Mouse (Mus musculus) ES-Bruce4 (cell line): ENCODE results near the gene Sppl2b. TPM values are rescaled to one million over a fixed set of nuclear protein-coding genes. Genes with fewer than 3 reads are reported as not detected.

Source experiments
- H3K27ac ChIP-seq: 2 replicates; pipeline ENCODE4 v1.5.1; 2012; ENCODE audit warnings: low read length, inconsistent platforms; ENCODE audit not compliant: insufficient read depth
- H3K27me3 ChIP-seq: 2 replicates; pipeline ENCODE4 v1.6.1; 2012; ENCODE audit warnings: mild to moderate bottlenecking, low read length, inconsistent platforms; ENCODE audit not compliant: control insufficient read depth, poor library complexity, insufficient read depth, severe bottlenecking
- H3K36me3 ChIP-seq: 2 replicates; pipeline ENCODE4 v1.6.1; 2012; ENCODE audit warnings: inconsistent platforms, mild to moderate bottlenecking, low read length, moderate library complexity; ENCODE audit not compliant: control insufficient read depth, poor library complexity, insufficient read depth, severe bottlenecking
- H3K4me1 ChIP-seq: one replicate; pipeline ENCODE4 v1.8.1; 2011; ENCODE audit warnings: low read length; ENCODE audit not compliant: control insufficient read depth, insufficient read depth
- H3K4me3 ChIP-seq: 2 replicates; pipeline ENCODE4 v1.5.1; 2011; ENCODE audit warnings: low read depth, mild to moderate bottlenecking, low read length
- H3K9ac ChIP-seq: 2 replicates; pipeline ENCODE4 v1.6.1; 2012; ENCODE audit warnings: low read depth, mild to moderate bottlenecking, inconsistent platforms; ENCODE audit not compliant: poor library complexity, severe bottlenecking
- H3K9me3 ChIP-seq: replicated peaks from 2 replicates; pipeline ENCODE4 v1.6.1; 2012; ENCODE audit warnings: mild to moderate bottlenecking, low read length, inconsistent platforms; ENCODE audit not compliant: control insufficient read depth, poor library complexity, insufficient read depth, severe bottlenecking
- CTCF ChIP-seq: IDR thresholded peaks from one replicate; pipeline ENCODE4 v1.8.1; 2011; ENCODE audit warnings: low read depth, low read length
- EP300 ChIP-seq: IDR thresholded peaks from 2 replicates; pipeline ENCODE4 v1.6.1; 2011; ENCODE audit warnings: low read depth, low read length; ENCODE audit not compliant: insufficient read depth
- POLR2A ChIP-seq: IDR thresholded peaks from one replicate; pipeline ENCODE4 v1.8.1; 2011; ENCODE audit warnings: low read length; ENCODE audit not compliant: insufficient read depth
- polyA plus RNA-seq: library from polyadenylated mRNA; stranded (reverse); fragments of >200 nt; gene quantifications from 2 replicates; pipeline ENCODE4 v1.2.4, GENCODE M21; 2011; ENCODE audit warnings: low read depth; ENCODE audit not compliant: missing spikeins, insufficient read depth, insufficient read length

The Sppl2b gene
- polyA plus RNA-seq, 1 experiment = 7.6 TPM

DNA sequence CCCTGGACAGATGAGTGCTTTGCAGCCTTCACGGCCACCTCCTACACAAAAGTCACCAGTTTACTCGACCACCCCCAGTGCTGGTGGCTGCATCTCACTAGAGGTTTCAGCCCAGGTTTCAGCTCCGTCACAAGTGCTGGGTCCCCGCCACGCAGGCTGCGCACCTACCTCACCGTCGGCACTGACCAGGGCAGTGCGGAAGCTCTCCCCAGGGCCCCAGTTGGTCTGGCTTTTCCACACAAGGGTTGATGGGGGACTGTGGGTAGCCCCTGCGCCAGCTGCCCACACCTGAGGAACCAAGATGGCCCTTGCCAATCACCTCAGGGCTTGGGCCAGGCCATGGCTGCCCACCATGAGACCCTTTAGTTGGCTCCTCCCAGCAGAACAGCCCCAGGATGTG is 48.2 kb downstream of the Sppl2b start:
- Histone ChIP-seq H3K9ac (no peak overlapping the region), H3K27me3 (no peaks in the 10 kb centered on the region), H3K36me3 (no peaks in the 10 kb centered on the region), H3K9me3 (no peaks in the 10 kb centered on the region), H3K27ac (no peak overlapping the region), H3K4me3 (no peak overlapping the region), H3K4me1 (peaks cover 2% of the 10 kb centered on the region)
- TF ChIP-seq POLR2A (no peak), EP300 (no peak), CTCF (no peak)

- Histone ChIP-seq H3K4me1 (no peaks in the 10 kb centered on the region), H3K27ac (no peak overlapping the region), H3K9ac (no peak overlapping the region), H3K27me3 (no peaks in the 10 kb centered on the region), H3K36me3 (peaks cover 3% of the 10 kb centered on the region), H3K9me3 (no peaks in the 10 kb centered on the region), H3K4me3 (no peak overlapping the region)
- TF ChIP-seq CTCF (no peak), POLR2A (no peak), EP300 (no peak)
Observed at GRCm38 (mm10) chr10:80904004-80904693, 49.1 kb downstream of the Sppl2b start.

- H3K9me3 ChIP-seq = no peaks in the 10 kb centered on the region
- peaks cover 3% of the 10 kb centered on the region for H3K36me3 ChIP-seq
- no peaks in the 10 kb centered on the region for H3K27me3 ChIP-seq
- TF ChIP-seq POLR2A (no peak), EP300 (no peak), CTCF (no peak)
- H3K4me1 ChIP-seq = no peaks in the 10 kb centered on the region
- no peak overlapping the region for H3K27ac ChIP-seq
- H3K9ac ChIP-seq = no peak overlapping the region
- H3K4me3 ChIP-seq = no peak overlapping the region
Observed at GRCm38 (mm10) chr10:80904709-80905108, 49.6 kb downstream of the Sppl2b start.

DNA sequence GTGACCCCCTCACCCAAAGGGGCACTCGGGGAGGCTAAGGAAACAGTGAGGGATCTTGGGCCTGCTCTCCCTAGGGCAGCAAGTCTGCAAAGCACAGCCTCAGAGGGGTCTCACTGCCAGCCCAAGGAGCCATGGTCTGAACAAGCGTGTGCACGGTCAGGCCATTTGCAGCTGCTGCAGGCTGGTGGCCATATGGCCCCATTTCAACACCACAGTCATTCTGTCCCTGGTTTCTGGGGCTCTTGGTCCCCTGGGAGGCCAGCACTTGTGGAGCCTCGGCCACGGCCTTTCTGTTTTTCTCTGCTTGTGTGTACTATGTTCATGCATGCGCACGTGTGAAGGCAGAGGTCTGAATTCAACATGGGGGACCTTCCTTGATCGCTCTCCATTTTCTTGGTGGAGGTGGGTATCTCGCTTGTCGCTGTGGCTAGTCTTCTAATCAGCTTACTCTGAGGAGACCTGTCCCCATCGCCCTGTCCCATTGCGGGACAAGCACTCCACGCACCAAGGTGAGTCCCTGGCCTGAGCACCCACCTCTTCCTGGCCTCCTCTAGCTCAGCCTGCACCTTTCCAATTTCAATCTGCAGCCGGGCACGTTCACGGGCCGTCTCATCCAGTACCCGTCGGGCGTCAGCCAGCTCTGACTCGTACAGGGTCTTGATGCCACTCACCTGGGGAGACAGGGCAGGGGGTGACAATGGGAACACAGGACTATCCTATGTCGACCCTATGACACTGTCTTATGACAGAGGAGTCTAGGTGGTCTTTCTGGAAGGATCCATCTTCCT is 54.5 kb downstream of the Sppl2b start:
- Histone ChIP-seq H3K27ac (no peak overlapping the region), H3K9ac (no peak overlapping the region), H3K4me3 (no peak overlapping the region), H3K4me1 (no peaks in the 10 kb centered on the region), H3K9me3 (no peaks in the 10 kb centered on the region), H3K27me3 (no peaks in the 10 kb centered on the region), H3K36me3 (peaks cover 3% of the 10 kb centered on the region)
- TF ChIP-seq POLR2A (no peak), EP300 (no peak)

GRCm38 (mm10) chr10:80911354-80911753 is 56.3 kb downstream of the Sppl2b start:
- no peak for TF ChIP-seq CTCF
- no peak for TF ChIP-seq POLR2A
- TF ChIP-seq EP300 = no peak
- H3K9me3 ChIP-seq = no peaks in the 10 kb centered on the region
- no peaks in the 10 kb centered on the region for H3K27me3 ChIP-seq
- no peak overlapping the region for H3K9ac ChIP-seq
- peaks cover 6% of the 10 kb centered on the region for H3K36me3 ChIP-seq
- H3K27ac ChIP-seq = no peak overlapping the region
- no peak overlapping the region for H3K4me3 ChIP-seq
- H3K4me1 ChIP-seq = no peaks in the 10 kb centered on the region

DNA sequence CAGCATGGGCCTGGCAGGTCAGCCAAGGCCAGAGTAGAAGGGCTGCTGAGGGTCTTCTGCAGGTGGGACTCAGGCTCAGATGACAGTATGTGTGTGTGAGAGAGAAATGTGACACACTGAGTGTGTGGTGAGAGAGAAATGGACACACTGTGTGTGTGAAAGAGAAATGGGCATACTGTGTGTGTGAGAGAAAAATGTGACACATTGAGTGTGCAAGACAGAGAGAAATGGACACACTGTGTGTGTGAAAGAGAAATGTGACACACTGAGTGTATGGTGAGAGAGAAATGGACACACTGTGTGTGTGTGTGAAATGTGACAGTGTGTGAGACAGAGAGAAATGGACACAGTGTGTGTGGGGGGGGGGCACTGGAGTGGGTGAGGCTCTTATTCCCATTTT is 56.8 kb downstream of the Sppl2b start:
- peaks cover 6% of the 10 kb centered on the region for H3K36me3 ChIP-seq
- H3K27ac ChIP-seq = no peak overlapping the region
- no peaks in the 10 kb centered on the region for H3K9me3 ChIP-seq
- TF ChIP-seq POLR2A = no peak
- TF ChIP-seq CTCF = no peak
- TF ChIP-seq EP300 = no peak
- no peak overlapping the region for H3K4me3 ChIP-seq
- H3K9ac ChIP-seq = no peak overlapping the region
- H3K4me1 ChIP-seq = no peaks in the 10 kb centered on the region
- H3K27me3 ChIP-seq = no peaks in the 10 kb centered on the region
